Mouse (Mus musculus) kidney, adult 8-10 months (tissue): Measurements from ENCODE around the gene Sorcs2.

Source experiments
- DNase-seq, 2 experiments: peaks; one replicate each; pipeline ENCODE4 v3.0.0; 2022

The Sorcs2 gene

DNA sequence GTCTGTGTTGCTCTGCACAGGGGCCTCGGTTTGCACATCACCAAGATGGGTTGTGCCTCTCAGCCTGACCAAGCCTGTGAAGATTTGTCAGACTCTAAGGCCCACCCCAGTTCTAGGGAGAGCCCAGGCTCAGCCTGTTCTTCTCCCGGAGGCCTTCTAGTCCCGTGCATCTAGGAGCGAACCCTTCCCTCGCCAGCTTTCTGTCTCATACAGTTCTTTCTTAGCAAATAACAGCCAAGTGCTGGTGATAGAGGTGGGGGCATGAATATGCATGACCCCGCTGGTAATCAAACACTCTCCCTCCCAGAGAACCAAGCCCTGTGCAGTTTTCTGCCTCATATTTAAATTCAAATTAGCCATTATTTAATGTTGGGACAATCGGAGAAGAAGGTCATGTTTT is 282.4 kb downstream of the Sorcs2 start:
- DNase-seq = no peak

DNA sequence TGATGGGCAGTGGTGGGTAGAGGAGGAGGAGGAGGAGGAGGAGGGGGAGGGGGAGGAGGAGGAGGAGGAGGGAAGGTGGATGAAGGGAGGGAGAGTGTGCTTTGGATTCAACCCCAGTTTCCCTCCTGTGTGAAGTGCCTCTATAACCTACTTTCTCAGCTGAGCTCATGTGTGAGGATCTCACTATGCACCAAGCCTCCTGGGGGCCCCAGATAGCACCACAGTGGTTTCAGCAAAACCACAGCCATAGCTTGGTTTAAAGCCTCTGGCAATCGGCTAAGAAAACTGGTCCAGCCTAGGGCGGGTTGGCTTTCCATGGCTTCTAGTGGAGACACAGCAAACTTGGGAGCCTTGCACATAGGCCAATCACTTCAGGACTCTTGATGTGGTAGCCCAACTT is 284.2 kb downstream of the Sorcs2 start:
- no peak for DNase-seq

DNA sequence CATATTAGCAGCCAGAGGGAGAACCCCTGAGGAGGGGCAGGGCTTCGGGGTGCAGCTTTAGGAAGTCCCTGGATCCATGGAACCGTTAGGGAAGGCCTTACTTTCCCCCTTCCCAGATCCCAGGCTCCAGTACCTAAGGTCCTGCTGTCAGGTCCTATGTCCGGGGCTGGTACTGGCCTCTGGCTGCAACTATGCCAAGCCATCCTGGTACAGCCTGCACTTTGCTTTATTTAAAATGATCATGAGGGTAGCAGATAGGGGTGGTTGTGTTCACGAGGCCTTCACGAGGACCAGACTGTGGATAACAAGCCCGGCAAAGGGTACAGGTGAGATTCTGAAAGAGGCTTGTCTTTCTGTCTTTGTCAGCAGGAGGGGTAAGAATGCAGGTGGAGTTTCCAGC is 285.2 kb downstream of the Sorcs2 start:
- DNase-seq = no peak

DNA sequence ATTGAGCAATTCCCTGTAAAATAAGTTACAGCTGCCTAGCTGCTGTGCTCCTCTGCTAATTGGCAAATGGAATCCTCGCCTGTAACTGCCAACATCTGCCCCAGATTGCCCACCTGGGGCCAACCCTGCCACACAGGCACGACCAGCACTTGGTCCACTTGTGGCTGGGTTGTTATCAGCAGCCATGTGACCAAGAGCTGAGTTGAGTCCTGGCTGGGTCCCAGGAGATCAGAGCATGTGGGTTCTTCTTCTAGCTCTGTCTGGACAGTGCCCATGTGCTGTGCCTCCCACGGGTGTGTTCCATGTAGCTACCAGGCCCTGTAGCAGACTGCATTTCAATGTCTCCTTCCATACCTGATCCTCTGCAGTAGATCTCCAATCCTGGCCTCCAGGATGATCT is 286.4 kb downstream of the Sorcs2 start:
- DNase-seq = no peak

DNA sequence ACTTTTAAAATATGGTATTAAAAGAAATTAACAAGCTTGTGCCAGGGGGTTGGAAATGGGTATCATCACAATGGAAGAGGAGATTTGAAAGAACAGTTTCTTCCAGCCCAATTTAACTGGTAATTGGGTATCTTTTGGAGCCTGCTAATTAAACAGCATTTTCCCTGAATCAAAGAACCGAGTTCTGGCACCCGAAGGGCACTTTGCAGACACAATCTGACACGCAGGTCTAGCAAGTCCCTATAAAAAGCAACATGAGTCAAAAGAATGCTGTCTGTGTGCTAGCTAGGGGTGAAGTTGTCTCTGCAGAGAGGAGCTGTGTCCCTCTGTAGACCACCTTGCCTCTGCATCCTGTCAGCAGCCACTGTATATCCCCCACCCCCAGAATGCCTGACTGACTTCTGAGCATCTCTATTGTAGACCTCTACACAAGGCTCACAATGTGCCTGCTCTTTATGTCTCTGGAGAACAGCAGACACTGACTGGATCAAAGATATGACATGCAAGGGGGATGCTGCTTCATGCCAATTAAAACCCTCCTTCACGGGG is 289.5 kb downstream of the Sorcs2 start:
- DNase-seq = no peak

- DNase-seq = no peak
Observed at GRCm38 (mm10) chr5:36103483-36103882, 294.5 kb downstream of the Sorcs2 start.

DNA sequence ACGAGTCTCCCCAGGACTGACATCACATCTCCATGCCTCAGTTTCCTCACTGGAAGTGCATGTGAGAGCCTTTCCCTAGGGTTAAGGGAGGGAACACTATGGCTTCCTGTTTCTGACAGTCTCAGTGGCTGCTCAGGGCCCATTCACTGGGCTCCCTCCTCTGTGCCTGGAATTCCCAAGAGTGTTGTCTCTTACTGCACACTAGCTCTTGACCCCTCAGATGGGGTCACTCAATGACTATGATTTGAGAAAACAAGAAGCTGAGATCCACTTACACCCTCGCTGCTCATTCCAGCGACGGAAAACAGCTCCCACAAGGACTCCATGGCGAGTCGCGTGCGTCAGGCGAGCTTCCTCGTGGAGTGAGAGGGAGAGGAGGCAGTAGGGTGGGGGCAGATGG is 296.8 kb downstream of the Sorcs2 start:
- no peak for DNase-seq

DNA sequence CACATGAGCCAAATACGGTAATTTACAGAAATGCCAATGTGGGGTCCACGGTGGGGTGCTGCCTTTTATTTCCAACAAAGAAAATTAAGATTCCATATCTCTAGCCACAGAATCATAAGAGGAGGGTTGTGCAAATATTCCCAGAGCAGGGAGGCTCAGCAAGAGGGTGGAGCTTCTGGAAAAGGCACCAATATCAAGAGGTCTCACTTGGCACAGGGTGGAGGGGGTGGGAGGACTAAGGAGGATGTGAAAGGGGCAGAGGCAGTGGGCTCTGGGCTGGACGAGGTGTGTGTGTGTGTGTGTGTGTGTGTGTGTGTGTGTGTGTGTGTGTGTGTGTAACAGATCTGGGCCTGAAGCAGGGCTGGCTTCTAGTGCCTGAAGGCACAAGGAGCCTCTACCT is 297.5 kb downstream of the Sorcs2 start:
- no peak for DNase-seq

DNA sequence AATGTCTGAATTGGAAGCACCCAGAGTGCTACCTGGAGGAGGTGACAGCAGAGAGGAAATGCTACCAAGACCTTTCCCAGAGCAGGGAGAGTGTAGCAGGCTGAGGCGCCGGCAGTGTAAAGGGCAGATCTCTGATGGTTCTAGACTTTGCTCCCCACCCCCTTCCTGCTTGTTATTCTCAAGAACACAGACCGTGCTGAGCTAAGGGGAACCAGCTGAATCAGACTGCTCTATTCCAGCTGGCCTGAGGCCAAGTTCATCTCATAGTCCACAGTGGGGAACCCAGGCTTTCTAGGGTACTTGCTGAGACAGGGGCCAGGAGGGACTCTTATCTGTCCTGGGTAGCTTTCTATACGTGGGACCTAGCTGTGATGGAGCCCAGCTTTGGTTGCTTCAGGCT is 298.3 kb downstream of the Sorcs2 start:
- peak; percentile 74 to 84 for DNase-seq

DNA sequence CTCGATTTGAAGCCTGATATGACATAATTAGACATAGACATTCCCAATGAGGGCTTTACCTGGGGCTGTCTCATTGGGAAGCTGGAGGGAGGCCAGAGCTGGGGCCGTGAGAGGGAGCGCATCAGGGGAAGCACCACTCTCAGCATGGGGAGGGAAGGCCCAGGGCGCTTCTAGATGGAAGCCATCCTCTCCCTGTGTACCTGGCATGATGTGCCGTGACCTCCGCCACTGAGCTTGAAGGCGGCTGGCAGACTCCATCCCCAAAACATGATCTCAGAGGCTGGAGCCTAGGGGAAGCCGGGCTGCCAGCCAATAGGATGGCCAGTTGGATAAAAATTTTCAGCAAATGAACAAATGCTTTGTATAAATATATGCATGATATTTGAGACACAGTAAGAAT is 301.9 kb downstream of the Sorcs2 start:
- no peak for DNase-seq

GRCm38 (mm10) chr5:36090036-36090435 is 307.9 kb downstream of the Sorcs2 start:
- DNase-seq = peak; percentile 44 to 50

- no peak for DNase-seq
Observed at GRCm38 (mm10) chr5:36089243-36089642, 308.7 kb downstream of the Sorcs2 start.

DNA sequence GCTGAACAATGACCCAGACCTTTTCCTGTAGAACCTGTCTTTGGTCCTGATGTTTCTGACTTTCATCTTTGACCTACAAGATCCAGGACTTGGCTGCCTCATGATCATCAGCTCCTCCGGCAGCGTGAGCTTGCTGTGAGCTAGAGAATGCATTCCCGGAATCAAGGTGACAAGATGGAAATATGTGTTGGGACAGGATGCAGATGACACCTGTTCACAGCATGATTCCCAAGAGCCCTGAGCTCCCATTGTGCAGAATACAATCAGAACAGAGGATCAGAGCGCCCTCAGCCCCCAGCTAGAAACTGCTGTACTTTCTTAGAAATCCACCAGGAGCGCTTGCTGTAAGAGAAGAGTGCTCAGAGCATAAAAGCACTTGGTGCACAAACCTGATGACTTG is 311.0 kb downstream of the Sorcs2 start:
- DNase-seq = no peak

DNA sequence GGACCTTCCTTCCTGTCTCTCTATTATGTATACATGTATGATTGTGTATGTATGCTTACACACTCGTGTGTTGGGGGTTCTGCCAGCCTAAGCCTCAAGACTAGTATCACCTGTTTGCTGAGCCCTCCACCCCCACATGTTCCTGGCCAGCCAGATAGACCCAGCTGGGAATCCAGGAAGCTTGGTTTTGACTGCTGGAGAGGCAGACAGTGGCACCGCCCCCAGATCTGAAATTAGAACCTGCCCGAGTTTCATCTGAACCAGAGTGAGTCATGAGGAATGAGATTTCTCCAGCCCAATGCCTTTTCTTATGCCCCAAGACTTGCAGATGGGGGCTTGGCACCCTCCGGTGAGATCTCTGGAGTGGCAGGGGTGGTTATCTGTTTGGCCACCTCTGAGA is 312.3 kb downstream of the Sorcs2 start:
- no peak for DNase-seq

GRCm38 (mm10) chr5:36083869-36084565 is 313.9 kb downstream of the Sorcs2 start:
- peak; percentile 52 to 82 for DNase-seq

GRCm38 (mm10) chr5:36081021-36081420 is 316.9 kb downstream of the Sorcs2 start:
- DNase-seq = no peak

DNA sequence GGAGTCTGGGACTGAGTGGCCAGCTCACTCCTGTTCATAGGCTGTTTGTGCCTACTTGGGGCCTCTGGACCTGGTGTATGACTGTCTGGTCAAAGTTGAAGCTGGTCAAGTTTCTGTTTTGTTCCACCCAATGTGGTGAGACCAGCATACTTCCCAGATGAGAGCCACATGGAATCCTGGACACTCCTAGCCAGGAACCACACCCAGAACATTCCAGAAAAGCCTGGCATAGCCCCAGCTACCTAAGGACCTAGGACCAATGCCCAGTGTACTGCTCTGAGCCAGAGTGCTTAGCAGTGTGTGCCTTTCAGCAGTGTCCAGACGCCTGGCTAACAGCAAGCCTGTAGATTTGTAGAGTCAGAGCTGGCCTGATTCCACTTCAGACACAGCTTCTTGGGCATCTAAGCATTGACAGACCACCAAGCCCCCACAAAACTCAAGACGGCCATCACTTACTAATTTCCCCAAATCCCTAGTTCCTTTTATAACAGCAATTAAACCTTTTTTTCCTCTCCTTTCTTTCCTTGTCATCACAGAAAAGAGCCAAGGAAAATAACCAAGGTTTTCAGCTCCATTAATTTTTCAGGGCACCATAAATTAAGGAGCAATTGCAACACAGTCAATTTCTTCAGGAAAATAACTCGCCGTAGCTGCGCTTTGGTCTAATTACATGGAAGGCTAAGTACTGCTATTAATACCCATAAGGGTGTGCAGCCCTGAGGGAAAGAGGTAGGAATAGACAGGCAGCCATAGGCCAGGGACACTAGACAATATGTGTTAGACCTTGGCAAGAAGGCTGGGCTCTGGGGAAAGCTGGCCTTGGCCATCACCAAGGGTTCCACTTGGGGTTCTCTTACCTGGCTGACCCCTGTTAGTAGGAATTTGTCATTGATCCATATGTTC is 322.5 kb downstream of the Sorcs2 start:
- peak; percentile 61 to 82 for DNase-seq

- DNase-seq = no peak
Observed at GRCm38 (mm10) chr5:36069503-36070360, 328.2 kb downstream of the Sorcs2 start.

DNA sequence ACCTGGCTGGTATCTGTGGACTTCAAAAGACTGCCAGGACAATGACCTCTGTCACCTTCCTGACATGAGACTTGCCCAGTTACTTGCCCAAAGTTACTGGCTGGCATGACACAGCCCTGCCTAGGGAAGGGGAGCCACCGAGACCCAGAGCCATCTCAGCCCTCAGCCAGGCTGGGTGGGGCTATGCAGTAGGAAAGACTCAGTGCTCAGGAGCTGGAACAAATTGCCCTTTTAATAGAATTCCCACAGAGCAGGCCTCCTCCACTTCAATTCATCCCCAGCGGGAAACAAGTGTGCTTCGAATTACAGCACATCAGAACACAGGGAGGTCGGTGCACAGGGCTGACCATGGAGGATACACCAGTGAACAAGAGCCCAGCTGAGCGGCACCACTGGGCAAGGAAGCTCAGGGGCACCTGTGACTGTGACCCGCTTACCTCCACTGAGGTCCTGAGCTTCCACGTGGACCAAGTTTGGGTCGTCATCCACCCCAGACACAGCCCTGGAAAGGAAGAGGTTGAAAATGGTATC is 330.2 kb downstream of the Sorcs2 start:
- DNase-seq = no peak

DNA sequence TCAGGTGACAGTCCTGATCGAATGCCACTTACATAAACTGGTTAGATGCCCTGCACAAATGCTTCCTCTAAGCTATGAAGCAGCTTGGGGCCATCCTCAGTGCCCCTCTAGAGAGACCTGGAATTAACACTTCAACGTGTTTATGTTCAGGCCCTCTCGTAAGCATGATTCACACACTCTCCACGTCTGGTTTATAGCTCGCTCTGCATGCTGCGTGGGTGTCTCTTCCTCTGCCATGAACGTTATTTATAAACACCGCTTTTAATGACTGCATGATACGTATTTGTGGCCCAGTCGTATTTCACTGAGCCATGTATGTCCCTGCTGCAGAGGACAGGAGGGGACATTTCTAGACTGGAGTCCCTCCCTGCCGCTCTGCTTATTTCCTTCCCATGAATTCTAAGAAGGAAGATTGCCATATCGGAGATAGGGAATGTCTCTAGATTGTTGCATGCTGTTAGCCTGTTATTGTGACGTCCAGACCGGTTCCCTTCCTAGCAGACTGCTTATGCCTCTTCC is 340.1 kb downstream of the Sorcs2 start:
- no peak for DNase-seq

DNA sequence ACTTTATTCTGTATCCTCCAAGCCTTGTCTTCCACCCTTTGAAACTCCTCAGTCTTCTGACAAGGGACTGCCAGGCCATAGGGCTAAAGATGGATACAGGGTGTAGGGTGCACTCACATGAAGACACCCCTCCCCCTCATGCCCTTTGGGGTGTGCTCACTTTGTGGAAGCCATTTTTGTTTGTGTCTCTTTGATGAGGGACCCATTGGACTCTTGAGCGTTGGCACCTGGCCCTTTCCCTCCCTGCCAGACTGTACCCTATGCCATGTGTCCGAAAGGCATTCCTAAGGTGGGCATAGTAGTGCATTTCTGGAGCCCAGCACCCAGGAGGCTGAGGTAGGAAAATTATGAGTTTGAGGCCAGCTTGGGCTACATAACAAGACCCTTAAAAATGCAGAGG is 341.0 kb downstream of the Sorcs2 start:
- DNase-seq = no peak

DNA sequence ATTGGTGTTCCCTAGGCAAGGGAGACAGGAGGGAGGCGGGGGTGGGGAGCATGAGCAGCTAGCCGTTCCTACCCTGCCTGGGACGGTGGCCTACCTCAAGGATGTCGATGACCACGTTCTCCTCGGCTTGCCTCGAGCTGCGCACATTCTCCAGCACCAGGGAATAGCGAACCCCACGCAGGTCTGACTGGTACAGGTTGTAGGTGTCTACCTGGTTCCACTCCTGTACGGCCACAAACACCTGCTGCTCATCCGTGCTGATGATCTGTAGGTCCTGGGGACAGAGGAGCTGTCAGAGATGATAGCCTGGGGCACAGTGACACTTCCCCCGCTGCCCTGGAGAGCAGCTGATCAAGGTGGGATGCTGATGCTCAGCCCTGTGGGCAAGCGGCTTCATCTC is 342.1 kb downstream of the Sorcs2 start:
- no peak for DNase-seq

GRCm38 (mm10) chr5:36054498-36054897 is 343.4 kb downstream of the Sorcs2 start:
- no peak for DNase-seq
